Mouse (Mus musculus): ENCODE results near the gene Pde9a. TPM values are rescaled to one million over a fixed set of nuclear protein-coding genes. Genes with fewer than 3 reads are reported as not detected.

The Pde9a gene
- polyA plus RNA-seq, 1 experiment: not detected

DNA sequence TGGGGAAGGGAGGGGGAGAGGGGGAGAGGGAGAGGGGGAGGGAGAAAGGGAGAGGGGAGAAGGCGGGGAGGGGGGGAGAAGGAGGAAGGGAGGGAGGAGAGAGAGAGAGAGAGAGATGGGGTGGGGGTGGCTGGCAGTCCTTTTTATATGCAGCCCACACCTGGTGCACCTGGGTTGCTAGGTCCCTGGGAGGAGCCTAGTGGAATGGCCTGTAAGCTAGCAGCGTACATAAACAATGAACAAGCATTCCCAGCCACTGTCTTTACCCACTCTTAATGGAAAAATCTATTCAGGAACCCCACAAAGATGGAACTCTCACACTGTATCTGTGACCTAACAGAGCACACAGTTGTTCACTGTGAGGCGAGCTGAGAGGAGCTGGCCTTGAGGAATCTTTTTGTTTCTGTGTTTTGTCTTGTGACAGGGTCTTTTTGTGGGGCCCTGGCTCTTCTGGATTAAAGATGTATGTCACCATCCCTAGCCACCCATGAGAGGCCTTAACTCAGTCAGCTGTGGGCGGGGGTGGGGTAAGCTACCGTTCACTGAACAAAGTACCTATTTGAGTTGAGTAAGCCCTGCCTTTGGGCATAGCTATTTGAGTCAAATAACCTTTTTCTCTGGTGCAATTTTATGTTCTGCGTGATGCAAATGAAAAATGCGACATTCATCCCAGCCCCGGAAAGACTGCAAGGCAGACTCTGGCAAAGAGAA is 30.1 kb upstream of the Pde9a start:
- WGBS: 26% methylated on average over 8 of the region's 8 CpGs
- Histone ChIP-seq H3K27ac (ENCODE audit: insufficient read depth, low read depth, low read length) (peak overlapping the region; percentile 76), H3K4me1 (ENCODE audit: control insufficient read depth, insufficient read depth, low read length) (peaks cover 26% of the 10 kb centered on the region), H3K4me3 (ENCODE audit: insufficient read depth, low read depth, low read length) (no peak overlapping the region)
- TF ChIP-seq CTCF (IDR thresholded peaks at IDR 0.05; ENCODE audit: insufficient read depth, low read depth, low read length): no peak
- TF ChIP-seq POLR2A (IDR thresholded peaks at IDR 0.05; ENCODE audit: insufficient read depth, low read depth, low read length): no peak

GRCm38 (mm10) chr17:31360582-31360981 is 25.4 kb upstream of the Pde9a start:
- no peak for TF ChIP-seq CTCF (IDR thresholded peaks at IDR 0.05; ENCODE audit: insufficient read depth, low read depth, low read length)
- TF ChIP-seq POLR2A (IDR thresholded peaks at IDR 0.05; ENCODE audit: insufficient read depth, low read depth, low read length): no peak
- WGBS: 51% methylated on average over 13 of the region's 13 CpGs
- H3K4me1 ChIP-seq (ENCODE audit: control insufficient read depth, insufficient read depth, low read length): peaks cover 13% of the 10 kb centered on the region
- H3K4me3 ChIP-seq (ENCODE audit: insufficient read depth, low read depth, low read length): no peak overlapping the region
- H3K27ac ChIP-seq (ENCODE audit: insufficient read depth, low read depth, low read length): no peak overlapping the region

- Histone ChIP-seq H3K27ac (ENCODE audit: insufficient read depth, low read depth, low read length) (no peak overlapping the region), H3K4me1 (ENCODE audit: control insufficient read depth, insufficient read depth, low read length) (peaks cover 1% of the 10 kb centered on the region), H3K4me3 (ENCODE audit: insufficient read depth, low read depth, low read length) (no peak overlapping the region)
- WGBS: 51% methylated on average over 5 of the region's 5 CpGs
- TF ChIP-seq CTCF (IDR thresholded peaks at IDR 0.05; ENCODE audit: insufficient read depth, low read depth, low read length) (no peak), POLR2A (IDR thresholded peaks at IDR 0.05; ENCODE audit: insufficient read depth, low read depth, low read length) (no peak)
Measured at GRCm38 (mm10) chr17:31365586-31366166, 20.3 kb upstream of the Pde9a start.

DNA sequence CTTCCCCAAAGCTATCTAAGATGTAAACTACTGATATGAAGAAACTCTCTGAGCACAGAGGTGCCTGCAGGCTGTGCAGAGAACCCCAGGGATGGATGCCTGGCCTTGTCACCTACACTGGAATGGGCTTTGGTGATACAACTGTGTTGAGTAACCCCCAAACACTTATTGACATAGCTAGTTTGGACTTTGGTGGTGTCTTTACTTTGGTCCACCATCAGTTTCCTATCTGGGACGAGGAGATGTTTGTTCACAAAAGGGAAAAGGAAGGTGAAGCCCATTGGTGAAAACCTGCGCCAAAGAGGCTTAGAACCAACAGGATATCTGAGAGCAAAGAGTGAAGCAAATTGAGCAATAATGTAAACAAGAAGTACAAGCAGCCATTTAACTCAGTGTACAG is 15.8 kb upstream of the Pde9a start:
- 88% methylated on average over 2 of the region's 2 CpGs for WGBS
- H3K4me3 ChIP-seq (ENCODE audit: insufficient read depth, low read depth, low read length): no peak overlapping the region
- no peaks in the 10 kb centered on the region for H3K4me1 ChIP-seq (ENCODE audit: control insufficient read depth, insufficient read depth, low read length)
- no peak for TF ChIP-seq CTCF (IDR thresholded peaks at IDR 0.05; ENCODE audit: insufficient read depth, low read depth, low read length)
- TF ChIP-seq POLR2A (IDR thresholded peaks at IDR 0.05; ENCODE audit: insufficient read depth, low read depth, low read length): no peak
- no peak overlapping the region for H3K27ac ChIP-seq (ENCODE audit: insufficient read depth, low read depth, low read length)

- TF ChIP-seq POLR2A (IDR thresholded peaks at IDR 0.05; ENCODE audit: insufficient read depth, low read depth, low read length): no peak
- no peak for TF ChIP-seq CTCF (IDR thresholded peaks at IDR 0.05; ENCODE audit: insufficient read depth, low read depth, low read length)
- no peaks in the 10 kb centered on the region for H3K4me1 ChIP-seq (ENCODE audit: control insufficient read depth, insufficient read depth, low read length)
- no peak overlapping the region for H3K27ac ChIP-seq (ENCODE audit: insufficient read depth, low read depth, low read length)
- H3K4me3 ChIP-seq (ENCODE audit: insufficient read depth, low read depth, low read length): no peak overlapping the region
Measured at GRCm38 (mm10) chr17:31370931-31371330, 15.1 kb upstream of the Pde9a start.

- Histone ChIP-seq H3K4me1 (ENCODE audit: control insufficient read depth, insufficient read depth, low read length) (peaks cover 6% of the 10 kb centered on the region), H3K27ac (ENCODE audit: insufficient read depth, low read depth, low read length) (0 out of 2 replicates have a peak overlapping the region, but pooled peaks have one; percentile 14), H3K4me3 (ENCODE audit: insufficient read depth, low read depth, low read length) (peak overlapping the region; percentile 23)
- 5% methylated on average over 7 of the region's 7 CpGs for WGBS
- peak; percentile 42; the same call in 1 of the 2 replicates for TF ChIP-seq CTCF (IDR thresholded peaks at IDR 0.05; ENCODE audit: insufficient read depth, low read depth, low read length)
- TF ChIP-seq POLR2A (IDR thresholded peaks at IDR 0.05; ENCODE audit: insufficient read depth, low read depth, low read length): no peak
Measured at GRCm38 (mm10) chr17:31377961-31378360, 8.0 kb upstream of the Pde9a start.

GRCm38 (mm10) chr17:31378361-31378761 is 7.6 kb upstream of the Pde9a start:
- Histone ChIP-seq H3K4me1 (ENCODE audit: control insufficient read depth, insufficient read depth, low read length) (peaks cover 6% of the 10 kb centered on the region), H3K27ac (ENCODE audit: insufficient read depth, low read depth, low read length) (0 out of 2 replicates have a peak overlapping the region, but pooled peaks have one; percentile 14), H3K4me3 (ENCODE audit: insufficient read depth, low read depth, low read length) (peak overlapping the region; percentile 23)
- WGBS: 24% methylated on average over 10 of the region's 10 CpGs
- no peak for TF ChIP-seq CTCF (IDR thresholded peaks at IDR 0.05; ENCODE audit: insufficient read depth, low read depth, low read length)
- TF ChIP-seq POLR2A (IDR thresholded peaks at IDR 0.05; ENCODE audit: insufficient read depth, low read depth, low read length): no peak

DNA sequence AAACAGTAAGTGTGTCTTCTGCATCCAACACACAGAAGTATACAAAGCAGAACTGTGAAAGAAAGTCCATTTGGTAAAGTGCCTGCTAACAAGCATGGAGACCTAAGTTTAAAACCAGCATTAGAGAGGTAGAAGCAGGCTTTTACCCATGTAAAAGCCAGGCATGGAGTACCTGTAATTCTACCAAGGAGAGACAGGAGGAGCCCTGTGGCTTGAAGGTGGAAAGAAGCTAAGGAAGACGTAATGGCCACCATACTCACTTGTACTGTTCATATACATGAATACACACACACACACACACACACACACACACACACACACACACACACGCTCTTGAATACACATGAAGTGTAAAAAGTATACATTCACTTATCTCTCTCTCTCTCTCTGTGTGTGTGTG is 6.9 kb upstream of the Pde9a start:
- Histone ChIP-seq H3K4me3 (ENCODE audit: insufficient read depth, low read depth, low read length) (no peak overlapping the region), H3K4me1 (ENCODE audit: control insufficient read depth, insufficient read depth, low read length) (peaks cover 6% of the 10 kb centered on the region), H3K27ac (ENCODE audit: insufficient read depth, low read depth, low read length) (no peak overlapping the region)
- TF ChIP-seq CTCF (IDR thresholded peaks at IDR 0.05; ENCODE audit: insufficient read depth, low read depth, low read length) (no peak), POLR2A (IDR thresholded peaks at IDR 0.05; ENCODE audit: insufficient read depth, low read depth, low read length) (no peak)
- WGBS: 91% methylated on average over 2 of the region's 2 CpGs

DNA sequence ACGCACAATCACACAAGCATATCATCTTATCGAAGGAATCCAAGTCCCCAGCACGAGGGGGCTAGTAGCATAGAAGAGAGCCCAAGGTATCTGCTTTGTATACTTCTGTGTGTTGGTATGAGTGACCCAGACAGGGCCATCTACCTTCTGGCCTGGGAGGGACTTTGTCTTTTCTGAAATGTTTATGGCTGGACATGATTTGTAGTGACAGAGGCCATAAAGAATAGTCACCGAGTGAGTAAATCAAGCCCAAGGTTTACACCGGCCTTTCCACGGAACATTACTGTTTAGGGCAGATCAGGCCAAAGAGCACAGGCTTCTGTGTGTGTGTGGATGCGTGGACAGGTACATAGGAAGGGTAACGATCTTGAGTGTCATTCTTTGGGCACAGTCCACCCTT is 6.1 kb upstream of the Pde9a start:
- no peak overlapping the region for H3K4me3 ChIP-seq (ENCODE audit: insufficient read depth, low read depth, low read length)
- peaks cover 10% of the 10 kb centered on the region for H3K4me1 ChIP-seq (ENCODE audit: control insufficient read depth, insufficient read depth, low read length)
- 96% methylated on average over 8 of the region's 8 CpGs for WGBS
- H3K27ac ChIP-seq (ENCODE audit: insufficient read depth, low read depth, low read length): no peak overlapping the region
- TF ChIP-seq CTCF (IDR thresholded peaks at IDR 0.05; ENCODE audit: insufficient read depth, low read depth, low read length) (no peak), POLR2A (IDR thresholded peaks at IDR 0.05; ENCODE audit: insufficient read depth, low read depth, low read length) (no peak)
